Mouse (Mus musculus): ENCODE data around the gene Dhx37. TPM values are rescaled to one million over a fixed set of nuclear protein-coding genes. Genes with fewer than 3 reads are reported as not detected.
"Not testable (repeated sequence)": the region's sequence is repeated elsewhere in the genome, so short reads cannot be mapped to it uniquely, and the experiment has no call there.

The Dhx37 gene
- polyA plus RNA-seq, 1 experiment from 2014 or later = 10.4 TPM

DNA sequence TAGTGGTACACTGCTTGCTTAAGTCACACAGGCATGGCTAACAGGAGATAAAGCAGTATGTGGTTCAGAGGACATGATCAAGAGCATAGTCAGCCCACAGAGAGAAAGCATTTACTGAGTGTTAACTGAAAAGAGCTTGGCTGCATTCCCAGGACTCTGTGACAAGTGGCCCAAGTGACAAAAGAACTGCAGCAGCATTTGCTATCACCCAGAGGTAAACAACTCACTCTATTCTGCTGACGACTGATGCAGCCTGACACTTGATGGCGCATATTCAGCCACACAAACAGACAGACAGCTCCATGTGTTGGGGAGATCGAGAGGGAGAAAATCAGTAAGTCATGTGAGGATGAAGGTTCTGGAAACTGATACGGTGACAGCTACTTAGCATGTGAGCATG, 20.2 kb downstream of the Dhx37 start:
- no peak for ATAC-seq (ENCODE audit: low FRiP score, low TSS enrichment)
- Histone ChIP-seq H3K36me3 (ENCODE audit: insufficient read depth, low read length) (peaks cover 52% of the 10 kb centered on the region), H3K4me2 (replicated peaks; ENCODE audit: low read depth, low read length) (no peak overlapping the region), H3K9ac (replicated peaks; ENCODE audit: low read length) (no peak overlapping the region), H3K4me1 (ENCODE audit: insufficient read depth, low read length) (peaks cover 8% of the 10 kb centered on the region), H3K9me3 (ENCODE audit: low read length) (no peaks in the 10 kb centered on the region), H3K27me3 (ENCODE audit: insufficient read depth, low read length) (no peaks in the 10 kb centered on the region), H3K4me3 (ENCODE audit: low read length) (no peak overlapping the region), H3K27ac (ENCODE audit: low read length) (no peak overlapping the region)
- WGBS = 91% methylated on average over 4 of the region's 4 CpGs

DNA sequence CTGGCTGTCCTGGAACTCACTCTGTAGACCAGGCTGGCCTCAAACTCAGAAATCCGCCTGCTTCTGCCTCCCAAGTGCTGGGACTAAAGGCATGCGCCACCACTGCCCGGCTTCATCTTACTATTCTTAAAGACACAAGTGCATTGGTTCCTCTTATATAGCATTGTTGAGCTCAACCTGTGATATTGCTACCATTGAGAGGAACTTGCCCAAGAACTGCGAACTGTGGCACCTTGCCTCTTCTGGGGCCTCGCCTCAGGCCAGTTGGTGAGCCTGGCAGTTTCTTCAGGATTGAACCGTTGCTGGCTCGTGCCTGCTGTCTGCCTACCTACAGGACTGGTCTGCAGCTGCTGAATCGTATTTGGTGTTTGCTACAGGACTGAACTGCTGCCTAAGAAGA, 21.4 kb downstream of the Dhx37 start:
- 93% methylated on average over 8 of the region's 8 CpGs for WGBS
- ATAC-seq (ENCODE audit: low FRiP score, low TSS enrichment); H3K27me3 ChIP-seq (ENCODE audit: insufficient read depth, low read length): not testable (repeated sequence)

DNA sequence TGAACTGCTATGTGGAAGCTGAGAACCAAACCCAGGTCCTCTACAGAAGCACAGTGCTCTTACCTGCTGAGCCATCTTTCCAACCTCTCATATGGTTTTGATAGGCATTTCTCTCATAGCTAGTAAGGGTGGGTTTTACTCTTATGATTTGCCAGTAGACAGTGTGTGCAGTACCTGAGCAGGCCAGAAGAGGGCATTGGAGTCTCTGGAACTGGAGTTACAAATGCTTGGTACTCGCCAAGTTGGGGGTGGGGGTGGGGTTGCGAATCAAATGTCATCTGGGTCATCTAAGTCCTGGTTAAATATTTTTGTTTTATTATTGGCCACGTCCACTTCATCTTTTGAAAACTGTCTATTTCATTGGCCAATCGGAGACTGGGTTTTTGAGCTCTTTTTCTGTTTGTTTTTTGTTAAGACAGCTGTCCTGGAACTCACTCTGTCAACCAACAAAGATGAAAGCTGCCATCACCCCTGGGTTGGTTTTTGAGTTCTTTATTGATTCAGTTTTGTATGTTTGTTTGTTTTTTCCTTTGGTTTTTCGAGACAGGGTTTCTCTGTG, 21.9 kb downstream of the Dhx37 start:
- Histone ChIP-seq H3K36me3 (ENCODE audit: insufficient read depth, low read length) (peaks cover 35% of the 10 kb centered on the region), H3K4me2 (replicated peaks; ENCODE audit: low read depth, low read length) (no peak overlapping the region), H3K4me3 (ENCODE audit: low read length) (no peak overlapping the region), H3K9me3 (ENCODE audit: low read length) (no peaks in the 10 kb centered on the region), H3K9ac (replicated peaks; ENCODE audit: low read length) (no peak overlapping the region), H3K27me3 (ENCODE audit: insufficient read depth, low read length) (no peaks in the 10 kb centered on the region), H3K27ac (ENCODE audit: low read length) (no peak overlapping the region), H3K4me1 (ENCODE audit: insufficient read depth, low read length) (peaks cover 14% of the 10 kb centered on the region)
- 60% methylated on average over 5 of the region's 5 CpGs for WGBS
- no peak for ATAC-seq (ENCODE audit: low FRiP score, low TSS enrichment)

More for the DNA sequence above, 21.4 kb downstream of the Dhx37 start:
- H3K4me2 ChIP-seq (replicated peaks; ENCODE audit: low read depth, low read length); H3K4me1 ChIP-seq (ENCODE audit: insufficient read depth, low read length); H3K4me3 ChIP-seq (ENCODE audit: low read length); H3K9ac ChIP-seq (replicated peaks; ENCODE audit: low read length); H3K27ac ChIP-seq (ENCODE audit: low read length); H3K9me3 ChIP-seq (ENCODE audit: low read length): not testable (repeated sequence)
- H3K36me3 ChIP-seq (ENCODE audit: insufficient read depth, low read length) = peaks cover 39% of the 10 kb centered on the region

DNA sequence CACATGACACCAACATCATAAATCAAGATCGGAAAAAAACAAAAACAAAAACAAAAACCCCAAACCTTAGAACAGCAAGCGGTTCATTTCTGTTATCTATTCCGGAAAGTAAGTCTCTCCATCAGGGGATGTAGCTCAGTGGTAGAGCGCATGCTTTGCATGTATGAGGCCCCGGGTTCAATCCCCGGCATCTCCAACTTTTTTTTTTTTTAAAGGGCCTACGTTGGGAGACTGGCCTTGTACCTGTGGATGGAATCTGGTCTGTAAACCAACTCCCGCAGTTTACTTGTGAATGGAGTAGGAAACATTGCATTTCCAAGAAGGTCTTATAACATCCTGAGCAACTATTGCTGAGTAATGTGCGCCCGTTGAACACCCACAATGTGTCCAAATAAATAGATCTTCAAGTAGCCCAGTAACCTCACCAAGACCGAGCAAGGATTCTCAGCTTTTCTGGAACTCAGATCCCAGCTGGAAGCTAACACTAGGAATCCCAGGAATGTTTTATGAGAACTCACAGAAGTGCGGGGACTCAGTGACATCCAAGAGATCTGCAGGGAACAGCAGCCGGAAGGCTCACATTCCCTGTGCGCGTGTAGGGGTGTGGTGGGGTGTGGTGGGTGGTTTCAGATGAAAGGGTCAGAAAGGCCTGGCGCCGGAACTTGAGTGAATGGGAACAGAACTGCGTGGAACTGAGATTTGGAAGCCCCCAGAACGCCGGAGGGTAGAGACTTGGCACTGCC, 24.4 kb downstream of the Dhx37 start:
- peak overlapping the region; percentile 51; the same call in 1 of the 2 replicates for H3K27ac ChIP-seq (ENCODE audit: low read length)
- peak overlapping the region; percentile 50 for H3K9ac ChIP-seq (replicated peaks; ENCODE audit: low read length)
- peak overlapping the region; percentile 52 for H3K4me2 ChIP-seq (replicated peaks; ENCODE audit: low read depth, low read length)
- H3K27me3 ChIP-seq (ENCODE audit: insufficient read depth, low read length) = no peaks in the 10 kb centered on the region
- no peaks in the 10 kb centered on the region for H3K9me3 ChIP-seq (ENCODE audit: low read length)
- peaks cover 18% of the 10 kb centered on the region for H3K4me1 ChIP-seq (ENCODE audit: insufficient read depth, low read length)
- H3K36me3 ChIP-seq (ENCODE audit: insufficient read depth, low read length) = peaks cover 9% of the 10 kb centered on the region
- ATAC-seq (ENCODE audit: low FRiP score, low TSS enrichment) = peak; percentile 53; the same call in 1 of the 2 replicates
- H3K4me3 ChIP-seq (ENCODE audit: low read length) = peak overlapping the region; percentile 47
- WGBS = 5% methylated on average over 20 of the region's 20 CpGs

DNA sequence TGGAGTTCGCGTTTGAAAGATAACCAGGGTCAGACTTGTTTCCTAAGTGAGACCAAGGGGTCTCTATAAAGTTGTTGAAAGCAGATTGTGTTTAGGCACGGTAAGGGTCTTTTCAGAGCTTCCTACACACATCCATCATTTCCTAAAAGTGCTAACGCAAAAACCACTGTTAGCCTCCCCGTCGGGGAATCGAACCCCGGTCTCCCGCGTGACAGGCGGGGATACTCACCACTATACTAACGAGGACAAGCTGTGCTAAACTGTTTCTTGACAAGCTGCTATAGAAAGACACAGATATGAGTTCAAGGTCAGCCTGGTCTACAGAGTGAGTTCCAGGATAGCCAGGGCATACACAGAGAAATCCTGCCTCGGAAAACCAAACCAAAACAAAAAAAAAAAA, 25.1 kb downstream of the Dhx37 start:
- 1% methylated on average over 13 of the region's 13 CpGs for WGBS
- H3K27ac ChIP-seq (ENCODE audit: low read length) = peak overlapping the region; percentile 52

DNA sequence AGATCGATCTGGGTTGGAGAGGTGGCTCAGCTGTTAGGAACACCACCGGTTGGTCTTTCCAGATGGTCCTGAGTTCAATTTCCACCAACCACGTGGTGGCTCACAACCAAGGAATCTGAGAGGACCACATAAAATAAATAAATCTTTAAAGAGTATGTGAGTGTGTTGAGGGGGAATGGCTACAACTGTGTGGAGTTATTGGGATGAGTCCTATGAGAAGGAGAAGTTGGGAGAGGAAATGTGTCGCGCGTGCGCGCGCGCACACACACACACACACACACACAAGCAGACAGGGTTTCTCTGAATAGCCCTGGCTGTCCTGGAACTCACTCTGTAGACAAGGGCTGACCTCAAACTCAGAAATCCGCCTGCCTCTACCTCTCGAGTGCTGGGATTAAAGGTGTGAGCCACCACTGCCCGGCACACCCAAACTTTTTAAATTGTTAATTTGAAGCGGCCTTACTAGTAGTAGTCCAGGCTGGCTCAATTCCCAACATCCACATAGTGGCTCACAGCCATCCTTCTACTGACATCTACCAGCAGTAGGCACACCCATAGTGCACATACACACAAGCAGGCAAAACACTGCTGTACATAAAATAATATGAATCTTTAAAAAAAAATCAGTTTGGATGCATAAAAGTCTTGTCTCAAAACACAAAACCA, 25.9 kb downstream of the Dhx37 start:
- peaks cover under 1% of the 10 kb centered on the region; the same call in 1 of the 2 replicates for H3K36me3 ChIP-seq (ENCODE audit: insufficient read depth, low read length)
- WGBS = 76% methylated on average over 14 of the region's 14 CpGs
- no peak overlapping the region; the same call in 1 of the 2 replicates for H3K4me3 ChIP-seq (ENCODE audit: low read length)
- no peaks in the 10 kb centered on the region for H3K27me3 ChIP-seq (ENCODE audit: insufficient read depth, low read length)
- peaks cover 22% of the 10 kb centered on the region for H3K4me1 ChIP-seq (ENCODE audit: insufficient read depth, low read length)
- H3K9me3 ChIP-seq (ENCODE audit: low read length) = no peaks in the 10 kb centered on the region
- ATAC-seq (ENCODE audit: low FRiP score, low TSS enrichment) = no peak
- no peak overlapping the region for H3K9ac ChIP-seq (replicated peaks; ENCODE audit: low read length)
- H3K27ac ChIP-seq (ENCODE audit: low read length) = no peak overlapping the region
- peak overlapping the region; percentile 30; the same call in 1 of the 2 replicates for H3K4me2 ChIP-seq (replicated peaks; ENCODE audit: low read depth, low read length)

More for the DNA sequence above, 25.1 kb downstream of the Dhx37 start:
- Histone ChIP-seq H3K27me3 (ENCODE audit: insufficient read depth, low read length) (no peaks in the 10 kb centered on the region), H3K36me3 (ENCODE audit: insufficient read depth, low read length) (peaks cover 7% of the 10 kb centered on the region), H3K4me3 (ENCODE audit: low read length) (peak overlapping the region; percentile 47), H3K4me1 (ENCODE audit: insufficient read depth, low read length) (peaks cover 20% of the 10 kb centered on the region), H3K4me2 (replicated peaks; ENCODE audit: low read depth, low read length) (peak overlapping the region; percentile 52), H3K9me3 (ENCODE audit: low read length) (no peaks in the 10 kb centered on the region), H3K9ac (replicated peaks; ENCODE audit: low read length) (peak overlapping the region; percentile 50)
- peak; percentile 53 for ATAC-seq (ENCODE audit: low FRiP score, low TSS enrichment)

DNA sequence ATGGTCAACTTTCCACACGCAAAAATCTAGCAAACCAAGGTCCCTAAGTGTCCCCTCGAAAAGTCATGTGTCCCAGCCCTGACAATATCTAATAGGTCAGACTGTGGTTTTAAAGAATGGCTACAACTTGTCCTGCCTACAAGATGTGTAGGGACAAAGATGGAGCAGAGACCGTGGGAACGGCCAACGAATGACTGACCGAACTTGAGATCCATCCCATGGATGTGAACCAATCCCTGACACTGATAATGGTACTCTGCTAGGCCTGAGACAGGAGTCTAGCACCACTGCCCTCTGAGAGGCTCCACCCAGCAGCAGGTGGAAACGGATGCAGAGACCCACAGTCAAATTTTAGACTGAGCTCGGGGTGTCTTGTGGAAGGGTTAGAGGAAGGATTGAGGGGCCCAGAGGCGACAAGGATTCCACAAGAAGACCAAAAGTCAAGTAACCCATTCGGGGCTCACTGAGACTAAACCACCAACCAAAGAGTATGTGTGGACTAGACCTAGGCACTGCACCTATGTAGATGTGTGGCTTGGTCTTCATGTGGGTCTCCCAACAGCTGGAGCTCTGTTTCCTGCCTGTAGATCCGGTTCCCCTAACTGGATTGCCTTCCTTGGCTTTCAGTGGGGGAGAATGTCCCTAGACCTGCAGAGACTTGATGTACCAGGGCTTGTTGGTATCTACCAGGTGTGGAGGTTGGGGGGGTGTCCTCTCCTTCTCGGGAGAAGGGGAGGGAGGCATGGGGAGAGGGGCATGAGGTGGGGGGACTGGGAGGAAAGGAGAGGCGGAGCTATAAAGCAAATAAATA, 26.7 kb downstream of the Dhx37 start:
- WGBS = 60% methylated on average over 13 of the region's 13 CpGs

DNA sequence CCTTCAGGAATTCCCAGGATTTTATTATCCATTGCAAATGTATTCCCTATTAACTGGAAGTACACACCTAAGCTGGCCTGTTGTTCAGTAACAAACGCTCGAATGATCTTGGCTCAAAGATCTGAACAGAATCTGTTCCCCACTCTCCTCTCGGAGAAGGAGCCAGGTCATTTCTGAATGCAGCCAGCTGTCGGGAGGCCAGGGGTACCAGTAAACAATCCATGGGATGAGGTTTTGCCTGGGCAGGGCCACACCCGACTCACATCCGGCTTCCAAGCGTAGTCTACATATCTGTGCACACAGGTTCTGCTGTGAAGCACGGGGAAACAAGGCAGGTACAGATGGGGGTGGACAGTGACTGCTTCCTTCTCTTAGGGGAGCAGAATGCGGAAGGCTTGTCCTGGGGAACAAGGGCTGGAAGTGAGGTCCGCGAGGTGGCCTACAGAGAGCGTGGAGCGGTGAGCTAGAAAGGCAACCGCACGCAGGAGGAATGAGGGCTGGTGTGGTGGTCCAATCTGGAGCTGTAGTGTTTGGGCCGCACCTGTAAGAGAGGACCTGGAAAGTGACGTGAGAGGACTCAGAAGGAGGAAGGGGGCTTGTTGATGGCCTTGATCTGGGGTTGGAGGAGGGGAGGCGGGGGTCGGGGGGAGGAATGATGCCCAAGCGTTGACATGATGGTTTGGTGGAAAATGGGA, 27.5 kb downstream of the Dhx37 start:
- peak overlapping the region; percentile 75 for H3K9ac ChIP-seq (replicated peaks; ENCODE audit: low read length)
- 2% methylated on average over 20 of the region's 20 CpGs for WGBS
- peaks cover 22% of the 10 kb centered on the region for H3K4me1 ChIP-seq (ENCODE audit: insufficient read depth, low read length)
- peak overlapping the region; percentile 78 for H3K4me3 ChIP-seq (ENCODE audit: low read length)
- H3K27ac ChIP-seq (ENCODE audit: low read length) = peak overlapping the region; percentile 90
- H3K27me3 ChIP-seq (ENCODE audit: insufficient read depth, low read length) = no peaks in the 10 kb centered on the region
- no peaks in the 10 kb centered on the region for H3K36me3 ChIP-seq (ENCODE audit: insufficient read depth, low read length)
- H3K9me3 ChIP-seq (ENCODE audit: low read length) = no peaks in the 10 kb centered on the region
- H3K4me2 ChIP-seq (replicated peaks; ENCODE audit: low read depth, low read length) = peak overlapping the region; percentile 67
- ATAC-seq (ENCODE audit: low FRiP score, low TSS enrichment) = peak; percentile 21

More for the DNA sequence above, 26.7 kb downstream of the Dhx37 start:
- ATAC-seq (ENCODE audit: low FRiP score, low TSS enrichment) = no peak
- peaks cover 22% of the 10 kb centered on the region for H3K4me1 ChIP-seq (ENCODE audit: insufficient read depth, low read length)
- H3K4me3 ChIP-seq (ENCODE audit: low read length) = peak overlapping the region; percentile 78
- no peaks in the 10 kb centered on the region for H3K9me3 ChIP-seq (ENCODE audit: low read length)
- no peaks in the 10 kb centered on the region for H3K27me3 ChIP-seq (ENCODE audit: insufficient read depth, low read length)
- peak overlapping the region; percentile 75 for H3K9ac ChIP-seq (replicated peaks; ENCODE audit: low read length)
- H3K27ac ChIP-seq (ENCODE audit: low read length) = peak overlapping the region; percentile 90; the same call in 1 of the 2 replicates
- no peaks in the 10 kb centered on the region for H3K36me3 ChIP-seq (ENCODE audit: insufficient read depth, low read length)
- peak overlapping the region; percentile 67 for H3K4me2 ChIP-seq (replicated peaks; ENCODE audit: low read depth, low read length)
